Mouse (Mus musculus): ENCODE measurements around the gene Wasl. TPM values are rescaled to one million over a fixed set of nuclear protein-coding genes. Genes with fewer than 3 reads are reported as not detected.

The Wasl gene
- polyA plus RNA-seq, 1 experiment from 2014 or later: 82.1 TPM

GRCm38 (mm10) chr6:24599639-24600038 lies 65.2 kb downstream of the Wasl start:
- Histone ChIP-seq H3K27me3 (ENCODE audit: insufficient read depth, low read length) (no peaks in the 10 kb centered on the region), H3K9me3 (ENCODE audit: low read length) (no peaks in the 10 kb centered on the region; the same call in 1 of the 2 replicates), H3K4me3 (ENCODE audit: low read length) (no peak overlapping the region), H3K4me1 (ENCODE audit: insufficient read depth, low read length) (peaks cover 8% of the 10 kb centered on the region; the same call in 1 of the 2 replicates), H3K4me2 (replicated peaks; ENCODE audit: low read depth, low read length) (no peak overlapping the region), H3K27ac (ENCODE audit: low read length) (no peak overlapping the region), H3K9ac (replicated peaks; ENCODE audit: low read length) (no peak overlapping the region), H3K36me3 (ENCODE audit: insufficient read depth, low read length) (no peaks in the 10 kb centered on the region)
- WGBS: 96% methylated on average over 5 of the region's 5 CpGs
- no peak for ATAC-seq (ENCODE audit: low FRiP score, low TSS enrichment)

DNA sequence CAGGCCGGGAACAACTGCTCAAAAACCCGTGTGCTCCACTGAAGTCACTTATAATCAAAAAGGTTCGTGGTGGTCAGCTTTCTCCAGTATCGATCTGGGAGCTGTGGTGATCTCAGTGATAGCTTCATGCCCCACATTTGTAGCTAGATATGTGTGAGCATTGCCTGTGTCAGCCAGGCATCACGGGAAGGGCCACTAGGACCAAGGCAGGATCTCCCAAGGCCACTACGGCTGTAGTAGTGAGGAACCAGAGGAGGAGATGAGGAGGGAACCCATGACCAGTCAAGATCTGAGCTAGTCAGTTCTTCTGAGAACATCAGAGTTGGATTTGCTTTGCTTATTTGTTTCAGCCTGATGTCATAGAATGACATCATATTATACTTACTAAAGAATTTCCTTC lies 65.6 kb downstream of the Wasl start:
- H3K4me2 ChIP-seq (replicated peaks; ENCODE audit: low read depth, low read length): no peak overlapping the region
- no peaks in the 10 kb centered on the region for H3K27me3 ChIP-seq (ENCODE audit: insufficient read depth, low read length)
- H3K9ac ChIP-seq (replicated peaks; ENCODE audit: low read length): no peak overlapping the region
- peaks cover 8% of the 10 kb centered on the region; the same call in 1 of the 2 replicates for H3K4me1 ChIP-seq (ENCODE audit: insufficient read depth, low read length)
- WGBS: 92% methylated on average over 6 of the region's 6 CpGs
- no peak for ATAC-seq (ENCODE audit: low FRiP score, low TSS enrichment)
- H3K4me3 ChIP-seq (ENCODE audit: low read length): no peak overlapping the region
- H3K36me3 ChIP-seq (ENCODE audit: insufficient read depth, low read length): no peaks in the 10 kb centered on the region
- H3K9me3 ChIP-seq (ENCODE audit: low read length): no peaks in the 10 kb centered on the region; the same call in 1 of the 2 replicates
- no peak overlapping the region for H3K27ac ChIP-seq (ENCODE audit: low read length)

GRCm38 (mm10) chr6:24597500-24597899 lies 67.3 kb downstream of the Wasl start, which contains the start of gene Lmod2:
Gene Lmod2, plus strand, starts transcription at chr6:24597762.
- H3K27ac ChIP-seq (ENCODE audit: low read length): no peak within 1 kb of the TSS
- no peaks in the 10 kb centered on the region for H3K36me3 ChIP-seq (ENCODE audit: insufficient read depth, low read length)
- ATAC-seq (ENCODE audit: low FRiP score, low TSS enrichment): no peak
- no peak within 1 kb of the TSS for H3K4me2 ChIP-seq (replicated peaks; ENCODE audit: low read depth, low read length)
- H3K9me3 ChIP-seq (ENCODE audit: low read length): no peaks in the 10 kb centered on the region
- peaks cover 8% of the 10 kb centered on the region; the same call in 1 of the 2 replicates for H3K4me1 ChIP-seq (ENCODE audit: insufficient read depth, low read length)
- WGBS: 78% methylated on average over 10 of the region's 10 CpGs
- no peak within 1 kb of the TSS for H3K4me3 ChIP-seq (ENCODE audit: low read length)
- no peaks in the 10 kb centered on the region for H3K27me3 ChIP-seq (ENCODE audit: insufficient read depth, low read length)
- no peak within 1 kb of the TSS for H3K9ac ChIP-seq (replicated peaks; ENCODE audit: low read length)

GRCm38 (mm10) chr6:24591525-24592218 lies 73.1 kb downstream of the Wasl start:
- no peak overlapping the region for H3K4me2 ChIP-seq (replicated peaks; ENCODE audit: low read depth, low read length)
- H3K4me1 ChIP-seq (ENCODE audit: insufficient read depth, low read length): 0 out of 2 replicates have a peak, but pooled peaks cover 8% of the 10 kb centered on the region
- no peak overlapping the region for H3K9ac ChIP-seq (replicated peaks; ENCODE audit: low read length)
- peak; percentile 86 for ATAC-seq (ENCODE audit: low FRiP score, low TSS enrichment)
- H3K27me3 ChIP-seq (ENCODE audit: insufficient read depth, low read length): no peaks in the 10 kb centered on the region
- H3K4me3 ChIP-seq (ENCODE audit: low read length): no peak overlapping the region
- H3K9me3 ChIP-seq (ENCODE audit: low read length): no peaks in the 10 kb centered on the region
- H3K36me3 ChIP-seq (ENCODE audit: insufficient read depth, low read length): no peaks in the 10 kb centered on the region
- 42% methylated on average over 10 of the region's 10 CpGs for WGBS
- no peak overlapping the region for H3K27ac ChIP-seq (ENCODE audit: low read length)

- 87% methylated on average over 5 of the region's 5 CpGs for WGBS
- no peak overlapping the region for H3K4me2 ChIP-seq (replicated peaks; ENCODE audit: low read depth, low read length)
- no peaks in the 10 kb centered on the region for H3K36me3 ChIP-seq (ENCODE audit: insufficient read depth, low read length)
- H3K27me3 ChIP-seq (ENCODE audit: insufficient read depth, low read length): no peaks in the 10 kb centered on the region
- no peaks in the 10 kb centered on the region for H3K9me3 ChIP-seq (ENCODE audit: low read length)
- no peak overlapping the region for H3K9ac ChIP-seq (replicated peaks; ENCODE audit: low read length)
- H3K27ac ChIP-seq (ENCODE audit: low read length): no peak overlapping the region
- peaks cover 18% of the 10 kb centered on the region for H3K4me1 ChIP-seq (ENCODE audit: insufficient read depth, low read length)
- no peak for ATAC-seq (ENCODE audit: low FRiP score, low TSS enrichment)
- H3K4me3 ChIP-seq (ENCODE audit: low read length): no peak overlapping the region
These were observed 74.5 kb downstream of the Wasl start for GRCm38 (mm10) chr6:24590282-24590681.

DNA sequence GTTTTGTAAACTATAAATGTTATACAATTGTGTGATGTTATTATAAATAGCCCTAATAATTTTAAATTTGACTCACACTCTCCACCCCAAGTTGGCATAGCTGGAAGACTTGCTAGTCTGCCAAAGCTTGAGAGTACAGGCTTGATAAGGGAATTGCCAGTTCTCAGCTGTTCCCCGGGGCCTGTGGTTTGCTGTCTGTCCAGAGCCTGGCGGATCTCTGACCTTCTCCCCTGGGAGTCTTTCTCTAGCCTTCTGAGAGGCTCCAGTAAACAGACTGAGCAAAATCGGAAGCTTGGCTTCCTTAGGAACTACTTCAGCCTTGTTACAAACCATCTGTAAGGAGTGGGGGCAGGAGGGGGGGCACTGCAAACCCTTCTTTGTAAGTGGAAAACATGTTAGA lies 77.9 kb downstream of the Wasl start:
- ATAC-seq (ENCODE audit: low FRiP score, low TSS enrichment): peak; percentile 78; the same call in 1 of the 2 replicates
- Histone ChIP-seq H3K9me3 (ENCODE audit: low read length) (no peaks in the 10 kb centered on the region), H3K4me2 (replicated peaks; ENCODE audit: low read depth, low read length) (no peak overlapping the region), H3K36me3 (ENCODE audit: insufficient read depth, low read length) (no peaks in the 10 kb centered on the region), H3K27me3 (ENCODE audit: insufficient read depth, low read length) (no peaks in the 10 kb centered on the region), H3K4me1 (ENCODE audit: insufficient read depth, low read length) (peaks cover 17% of the 10 kb centered on the region), H3K27ac (ENCODE audit: low read length) (peak overlapping the region; percentile 52; the same call in 1 of the 2 replicates), H3K9ac (replicated peaks; ENCODE audit: low read length) (no peak overlapping the region), H3K4me3 (ENCODE audit: low read length) (no peak overlapping the region)
- 27% methylated on average over 3 of the region's 3 CpGs for WGBS

DNA sequence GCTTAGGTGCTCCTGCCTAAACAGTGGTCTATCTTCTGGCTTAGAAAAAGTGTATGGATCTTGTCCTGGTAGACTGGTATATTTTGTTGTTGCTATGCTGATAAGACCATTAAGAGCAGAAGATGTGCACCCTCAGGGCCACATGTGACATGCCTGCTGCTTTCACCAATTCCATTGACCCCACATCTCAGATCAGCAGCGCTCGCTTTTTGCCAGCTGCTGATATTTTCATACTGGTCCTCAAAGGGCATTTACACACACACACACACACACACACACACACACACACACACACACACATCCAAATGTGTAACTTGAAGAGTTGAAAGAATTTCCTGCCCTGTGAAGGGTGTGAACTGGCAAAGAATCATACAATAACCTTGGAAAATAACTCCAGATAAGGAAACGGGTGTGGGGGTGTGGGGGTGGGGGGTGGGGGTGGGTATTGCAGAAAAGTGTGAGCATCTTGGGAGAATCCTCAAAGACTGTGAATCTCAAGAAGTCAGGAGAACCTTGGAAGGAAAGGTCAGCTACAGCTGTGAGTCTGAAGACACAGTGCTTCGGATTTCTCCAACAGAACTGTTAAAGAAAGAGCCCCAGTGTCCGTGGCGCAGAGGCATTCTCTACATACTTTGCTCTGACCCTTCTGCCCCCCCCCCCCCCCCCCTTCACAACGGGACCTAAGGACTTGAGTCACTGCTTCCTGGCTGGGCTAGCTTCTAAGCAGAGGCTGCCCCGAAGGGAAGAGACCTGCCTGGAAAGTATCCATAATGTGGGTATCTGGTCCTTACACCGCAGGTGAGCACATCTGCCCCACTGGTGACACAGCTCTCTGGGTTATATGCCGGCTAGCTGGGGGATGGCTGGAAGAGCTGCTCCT lies 79.1 kb downstream of the Wasl start:
- H3K4me2 ChIP-seq (replicated peaks; ENCODE audit: low read depth, low read length): no peak overlapping the region; the same call in 1 of the 2 replicates
- no peaks in the 10 kb centered on the region for H3K36me3 ChIP-seq (ENCODE audit: insufficient read depth, low read length)
- H3K4me1 ChIP-seq (ENCODE audit: insufficient read depth, low read length): peaks cover 15% of the 10 kb centered on the region
- H3K27me3 ChIP-seq (ENCODE audit: insufficient read depth, low read length): no peaks in the 10 kb centered on the region
- WGBS: 47% methylated on average over 10 of the region's 10 CpGs
- peak overlapping the region; percentile 84 for H3K27ac ChIP-seq (ENCODE audit: low read length)
- peak; percentile 60; the same call in 1 of the 2 replicates for ATAC-seq (ENCODE audit: low FRiP score, low TSS enrichment)
- H3K4me3 ChIP-seq (ENCODE audit: low read length): no peak overlapping the region
- no peaks in the 10 kb centered on the region for H3K9me3 ChIP-seq (ENCODE audit: low read length)
- H3K9ac ChIP-seq (replicated peaks; ENCODE audit: low read length): no peak overlapping the region

- Histone ChIP-seq H3K9ac (replicated peaks; ENCODE audit: low read length) (no peak overlapping the region), H3K4me3 (ENCODE audit: low read length) (no peak overlapping the region), H3K27me3 (ENCODE audit: insufficient read depth, low read length) (no peaks in the 10 kb centered on the region), H3K27ac (ENCODE audit: low read length) (no peak overlapping the region), H3K4me1 (ENCODE audit: insufficient read depth, low read length) (peaks cover 15% of the 10 kb centered on the region), H3K4me2 (replicated peaks; ENCODE audit: low read depth, low read length) (no peak overlapping the region), H3K9me3 (ENCODE audit: low read length) (no peaks in the 10 kb centered on the region), H3K36me3 (ENCODE audit: insufficient read depth, low read length) (no peaks in the 10 kb centered on the region)
- WGBS: 82% methylated on average over 3 of the region's 3 CpGs
- ATAC-seq (ENCODE audit: low FRiP score, low TSS enrichment): no peak
These were observed 81.4 kb downstream of the Wasl start for GRCm38 (mm10) chr6:24583456-24583855.

- no peak for ATAC-seq (ENCODE audit: low FRiP score, low TSS enrichment)
- Histone ChIP-seq H3K27me3 (ENCODE audit: insufficient read depth, low read length) (no peaks in the 10 kb centered on the region), H3K9me3 (ENCODE audit: low read length) (no peaks in the 10 kb centered on the region; the same call in 1 of the 2 replicates), H3K36me3 (ENCODE audit: insufficient read depth, low read length) (no peaks in the 10 kb centered on the region), H3K4me1 (ENCODE audit: insufficient read depth, low read length) (no peaks in the 10 kb centered on the region), H3K27ac (ENCODE audit: low read length) (no peak overlapping the region), H3K9ac (replicated peaks; ENCODE audit: low read length) (no peak overlapping the region), H3K4me2 (replicated peaks; ENCODE audit: low read depth, low read length) (no peak overlapping the region), H3K4me3 (ENCODE audit: low read length) (no peak overlapping the region)
These were observed 91.5 kb downstream of the Wasl start for GRCm38 (mm10) chr6:24573319-24573718.
